Mouse (Mus musculus): ENCODE data around the gene Med11. TPM values are rescaled to one million over a fixed set of nuclear protein-coding genes. Genes with fewer than 3 reads are reported as not detected.
"Not testable (repeated sequence)": the region's sequence is repeated elsewhere in the genome, so short reads cannot be mapped to it uniquely, and the experiment has no call there.

Med11 gene
- polyA plus RNA-seq, 1 experiment = 24.1 TPM

DNA sequence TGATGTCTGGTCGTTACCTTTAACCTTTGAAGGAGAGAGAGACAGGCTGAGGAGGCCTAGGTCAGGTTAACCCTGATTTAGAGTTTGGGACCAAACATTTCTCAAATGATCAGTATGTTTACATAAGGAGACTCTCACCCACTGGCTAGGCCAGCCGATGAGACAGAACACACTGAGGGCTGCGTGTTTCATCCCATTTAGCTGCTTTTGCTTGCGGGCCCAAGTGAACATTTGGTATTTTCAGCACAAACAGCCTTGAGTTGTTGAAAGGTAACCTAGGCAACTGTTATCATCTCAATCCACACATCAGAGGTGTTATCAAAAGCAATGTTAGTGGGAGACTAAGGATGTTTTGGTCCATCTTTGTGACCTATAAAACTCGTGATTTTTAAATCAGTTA lies 32.2 kb upstream of the Med11 start:
- Histone ChIP-seq H3K4me1 (ENCODE audit: control insufficient read depth, insufficient read depth, insufficient read length, low read length) (no peaks in the 10 kb centered on the region), H3K27ac (ENCODE audit: insufficient read depth, low read depth, low read length) (no peak overlapping the region), H3K36me3 (ENCODE audit: control insufficient read depth, insufficient read depth, low read length) (no peaks in the 10 kb centered on the region), H3K4me3 (ENCODE audit: low read depth, low read length) (no peak overlapping the region), H3K27me3 (ENCODE audit: control insufficient read depth, insufficient read depth, low read length) (no peaks in the 10 kb centered on the region)
- 56% methylated on average over 5 of the region's 5 CpGs for WGBS
- TF ChIP-seq CTCF (IDR thresholded peaks at IDR 0.05; ENCODE audit: extremely low read depth, insufficient read length, insufficient replicate concordance, low read depth, low read length) = no peak

DNA sequence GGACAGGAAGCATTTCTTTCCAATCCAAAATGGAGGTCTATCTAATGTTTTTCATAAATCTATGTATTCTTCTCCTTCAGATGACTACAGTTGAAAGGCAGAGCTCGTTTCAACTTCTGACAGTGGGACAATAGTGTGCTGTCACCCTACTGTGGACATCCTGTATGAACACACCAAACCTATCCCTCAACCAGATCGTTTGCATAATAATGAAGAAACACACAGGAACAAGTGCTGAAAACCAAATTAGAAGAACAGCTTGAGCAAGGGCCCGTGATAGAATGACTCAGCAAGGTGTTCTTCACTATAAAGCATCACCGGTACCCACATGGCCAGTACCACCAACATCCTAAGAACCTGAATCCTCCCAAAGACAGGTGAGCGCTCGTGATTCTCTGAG lies 25.1 kb upstream of the Med11 start:
- WGBS = 73% methylated on average over 6 of the region's 6 CpGs
- not testable (repeated sequence) for H3K27ac ChIP-seq (ENCODE audit: insufficient read depth, low read depth, low read length); H3K4me1 ChIP-seq (ENCODE audit: control insufficient read depth, insufficient read depth, insufficient read length, low read length); H3K36me3 ChIP-seq (ENCODE audit: control insufficient read depth, insufficient read depth, low read length); H3K4me3 ChIP-seq (ENCODE audit: low read depth, low read length); H3K27me3 ChIP-seq (ENCODE audit: control insufficient read depth, insufficient read depth, low read length)

DNA sequence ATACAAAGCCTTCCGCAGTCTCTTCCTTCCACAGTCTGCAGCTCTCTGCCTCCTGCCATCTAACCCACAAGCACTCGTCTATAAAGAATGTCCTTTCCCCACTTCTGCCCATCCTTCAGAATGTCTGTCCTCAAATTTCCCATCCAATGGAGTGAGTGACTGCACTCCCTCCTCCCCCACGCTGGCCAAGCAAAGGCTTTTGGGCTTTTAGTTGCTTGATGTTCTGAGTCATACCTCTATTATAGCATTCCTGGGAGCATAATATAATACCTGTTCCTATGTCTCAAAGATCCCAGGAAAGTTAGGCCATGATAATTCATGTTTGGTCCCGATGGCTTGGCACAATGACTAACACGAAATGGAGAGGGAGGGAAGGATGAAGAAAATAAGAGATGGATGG lies 20.1 kb upstream of the Med11 start:
- Histone ChIP-seq H3K4me3 (ENCODE audit: low read depth, low read length) (no peak overlapping the region), H3K27me3 (ENCODE audit: control insufficient read depth, insufficient read depth, low read length) (no peaks in the 10 kb centered on the region), H3K27ac (ENCODE audit: insufficient read depth, low read depth, low read length) (no peak overlapping the region), H3K36me3 (ENCODE audit: control insufficient read depth, insufficient read depth, low read length) (peaks cover 6% of the 10 kb centered on the region; the same call in 1 of the 2 replicates), H3K4me1 (ENCODE audit: control insufficient read depth, insufficient read depth, insufficient read length, low read length) (no peaks in the 10 kb centered on the region)
- WGBS = 38% methylated on average over 5 of the region's 5 CpGs
- TF ChIP-seq CTCF (IDR thresholded peaks at IDR 0.05; ENCODE audit: extremely low read depth, insufficient read length, insufficient replicate concordance, low read depth, low read length) (no peak), POLR2A (IDR thresholded peaks at IDR 0.05; ENCODE audit: low read depth, low read length) (no peak)

DNA sequence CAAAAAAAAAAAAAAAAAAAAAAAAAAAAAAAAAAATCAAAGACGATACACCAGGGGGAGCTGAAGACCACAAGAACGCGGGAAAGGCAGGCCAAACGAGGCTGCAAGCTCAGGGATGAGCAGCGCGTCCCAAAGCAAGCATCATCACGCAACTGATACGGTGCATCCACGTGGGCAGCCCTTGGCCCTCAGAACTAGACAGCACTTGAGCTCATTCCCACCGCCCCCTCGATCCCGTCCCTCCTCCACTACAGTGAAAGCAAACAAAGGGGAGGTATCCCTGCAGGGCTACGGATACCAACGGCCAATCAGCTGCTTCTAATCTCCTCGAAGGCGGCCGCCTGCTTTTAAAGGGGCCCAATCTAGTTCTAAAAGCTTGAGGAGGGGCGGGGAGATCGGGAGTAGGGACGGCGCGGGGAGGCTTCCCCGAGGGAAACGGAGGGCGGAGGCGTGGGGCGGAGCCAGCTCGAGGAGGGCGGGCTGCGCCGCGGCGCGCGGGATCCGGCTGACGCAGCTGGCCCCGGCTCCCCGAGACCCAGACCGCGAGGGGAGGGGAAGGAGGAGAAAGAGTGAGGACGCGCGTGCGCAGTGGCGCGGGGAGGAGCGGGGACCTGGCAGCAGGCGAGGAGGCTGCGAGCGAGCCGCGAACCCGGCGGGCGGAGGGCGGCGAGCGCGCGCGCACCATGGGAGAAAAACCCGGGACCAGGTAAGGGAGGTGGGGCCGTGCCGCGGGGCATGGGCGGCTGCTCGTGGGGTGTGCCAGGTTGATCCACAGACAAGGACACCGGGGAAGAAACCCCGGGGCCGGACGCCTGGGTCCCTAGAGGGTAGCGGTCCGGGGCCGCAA lies 19.4 kb upstream of the Med11 start, which contains the start of gene Arrb2:
Gene Arrb2, plus strand, starts transcription at position 588 of the 847 bp plus-strand sequence.
- TF ChIP-seq CTCF (IDR thresholded peaks at IDR 0.05; ENCODE audit: extremely low read depth, insufficient read length, insufficient replicate concordance, low read depth, low read length) (peak; percentile 65; the same call in 1 of the 2 replicates), POLR2A (IDR thresholded peaks at IDR 0.05; ENCODE audit: low read depth, low read length) (peak; percentile 67)
- no peaks in the 10 kb centered on the region for H3K4me1 ChIP-seq (ENCODE audit: control insufficient read depth, insufficient read depth, insufficient read length, low read length)
- H3K4me3 ChIP-seq (ENCODE audit: low read depth, low read length) = peak within 1 kb of the TSS; percentile 55
- peak within 1 kb of the TSS; percentile 50 for H3K27ac ChIP-seq (ENCODE audit: insufficient read depth, low read depth, low read length)
- H3K36me3 ChIP-seq (ENCODE audit: control insufficient read depth, insufficient read depth, low read length) = peaks cover 9% of the 10 kb centered on the region; the same call in 1 of the 2 replicates
- no peaks in the 10 kb centered on the region for H3K27me3 ChIP-seq (ENCODE audit: control insufficient read depth, insufficient read depth, low read length)
- under 1% methylated on average over 75 of the region's 75 CpGs for whole genome bisulfite sequencing

DNA sequence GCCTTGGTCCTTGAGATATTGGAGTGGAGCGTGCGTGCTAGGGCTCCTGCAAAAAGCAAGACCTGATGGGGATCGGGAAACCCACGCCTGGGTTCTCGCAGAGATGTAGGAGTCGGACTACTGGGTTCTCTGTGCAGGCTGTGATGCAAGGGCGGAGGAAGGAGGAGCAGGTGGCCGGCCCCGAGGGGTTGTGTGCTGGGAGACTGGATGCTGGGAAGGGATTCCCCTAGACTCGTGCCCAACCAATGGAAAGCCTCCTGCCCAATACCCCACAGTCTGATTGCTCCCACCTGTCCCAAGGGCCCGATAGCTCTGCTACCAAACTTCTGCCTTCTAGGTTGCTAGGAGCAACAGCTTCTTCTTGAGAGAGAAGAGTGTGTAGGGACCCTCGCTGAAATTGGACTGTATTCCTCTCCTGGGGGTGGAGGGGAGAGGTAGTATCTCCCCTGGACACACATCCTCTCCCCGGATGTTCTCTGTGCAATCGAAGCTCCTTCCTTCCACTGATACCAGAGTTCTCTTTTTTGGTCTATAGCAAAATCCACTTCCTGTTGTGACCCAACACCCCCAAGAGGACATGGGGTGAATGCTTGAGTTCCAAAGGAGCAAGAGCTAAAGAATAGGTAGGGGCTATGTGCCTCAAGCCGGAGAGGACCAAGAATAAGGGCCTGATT lies 18.7 kb upstream of the Med11 start:
- TF ChIP-seq POLR2A (IDR thresholded peaks at IDR 0.05; ENCODE audit: low read depth, low read length) (no peak), CTCF (IDR thresholded peaks at IDR 0.05; ENCODE audit: extremely low read depth, insufficient read length, insufficient replicate concordance, low read depth, low read length) (no peak)
- H3K27ac ChIP-seq (ENCODE audit: insufficient read depth, low read depth, low read length) = peak overlapping the region; percentile 50
- peak overlapping the region; percentile 55 for H3K4me3 ChIP-seq (ENCODE audit: low read depth, low read length)
- H3K27me3 ChIP-seq (ENCODE audit: control insufficient read depth, insufficient read depth, low read length) = no peaks in the 10 kb centered on the region
- 8% methylated on average over 15 of the region's 15 CpGs for WGBS
- H3K4me1 ChIP-seq (ENCODE audit: control insufficient read depth, insufficient read depth, insufficient read length, low read length) = no peaks in the 10 kb centered on the region
- H3K36me3 ChIP-seq (ENCODE audit: control insufficient read depth, insufficient read depth, low read length) = peaks cover 11% of the 10 kb centered on the region; the same call in 1 of the 2 replicates

DNA sequence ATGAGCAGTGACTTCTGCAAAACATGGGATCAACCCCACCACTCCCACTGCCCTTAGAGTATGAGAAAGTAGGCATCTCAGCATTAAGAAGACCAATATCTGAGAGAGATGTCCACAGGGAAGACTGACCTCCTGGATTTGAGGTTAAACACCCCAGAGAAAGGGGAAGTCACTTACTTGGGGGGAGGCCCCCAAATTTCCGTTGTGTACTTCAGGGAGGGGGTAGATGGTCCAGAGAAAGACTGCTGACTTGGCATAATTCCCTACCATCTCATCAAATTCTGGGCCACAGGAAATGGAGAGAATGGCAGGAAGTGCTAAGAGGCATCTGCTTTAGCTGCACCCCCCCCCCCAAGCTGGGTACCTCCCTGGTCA lies 18.2 kb upstream of the Med11 start:
- H3K36me3 ChIP-seq (ENCODE audit: control insufficient read depth, insufficient read depth, low read length) = peaks cover 16% of the 10 kb centered on the region; the same call in 1 of the 2 replicates
- TF ChIP-seq POLR2A (IDR thresholded peaks at IDR 0.05; ENCODE audit: low read depth, low read length) = no peak
- no peak for TF ChIP-seq CTCF (IDR thresholded peaks at IDR 0.05; ENCODE audit: extremely low read depth, insufficient read length, insufficient replicate concordance, low read depth, low read length)
- peak overlapping the region; percentile 50 for H3K27ac ChIP-seq (ENCODE audit: insufficient read depth, low read depth, low read length)
- no peaks in the 10 kb centered on the region for H3K27me3 ChIP-seq (ENCODE audit: control insufficient read depth, insufficient read depth, low read length)
- no peaks in the 10 kb centered on the region for H3K4me1 ChIP-seq (ENCODE audit: control insufficient read depth, insufficient read depth, insufficient read length, low read length)
- H3K4me3 ChIP-seq (ENCODE audit: low read depth, low read length) = peak overlapping the region; percentile 55
- WGBS = 72% methylated on average over 1 of the region's 1 CpGs

DNA sequence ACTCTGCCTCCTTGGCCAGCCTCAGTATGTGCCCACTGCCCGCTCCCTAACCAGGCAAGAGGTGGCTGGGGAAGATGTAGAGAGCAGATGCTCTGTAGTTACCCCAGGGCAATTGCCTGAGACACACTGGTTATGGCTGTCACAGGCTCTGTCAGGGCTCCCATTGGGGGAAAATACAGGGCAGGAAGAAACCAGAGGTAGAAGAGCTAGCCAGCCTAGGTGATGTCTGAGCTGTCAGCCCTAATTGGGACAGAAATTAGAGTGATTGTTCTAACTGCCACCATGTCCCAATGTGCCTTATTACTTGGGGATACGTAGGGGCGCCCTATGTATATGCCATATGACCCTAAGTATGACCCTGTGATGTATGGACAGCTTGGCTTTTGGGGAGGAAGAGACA lies 17.8 kb upstream of the Med11 start:
- peak overlapping the region; percentile 55 for H3K4me3 ChIP-seq (ENCODE audit: low read depth, low read length)
- no peaks in the 10 kb centered on the region for H3K4me1 ChIP-seq (ENCODE audit: control insufficient read depth, insufficient read depth, insufficient read length, low read length)
- peak overlapping the region; percentile 35 for H3K27ac ChIP-seq (ENCODE audit: insufficient read depth, low read depth, low read length)
- WGBS = 93% methylated on average over 3 of the region's 3 CpGs
- no peaks in the 10 kb centered on the region for H3K27me3 ChIP-seq (ENCODE audit: control insufficient read depth, insufficient read depth, low read length)
- TF ChIP-seq CTCF (IDR thresholded peaks at IDR 0.05; ENCODE audit: extremely low read depth, insufficient read length, insufficient replicate concordance, low read depth, low read length) (no peak), POLR2A (IDR thresholded peaks at IDR 0.05; ENCODE audit: low read depth, low read length) (no peak)
- H3K36me3 ChIP-seq (ENCODE audit: control insufficient read depth, insufficient read depth, low read length) = peaks cover 18% of the 10 kb centered on the region; the same call in 1 of the 2 replicates
